Mouse (Mus musculus) embryo, embryonic 10 days (tissue): Measurements from ENCODE around the gene Wdr81.
"Not testable (repeated sequence)": the region's sequence is repeated elsewhere in the genome, so short reads cannot be mapped to it uniquely, and the experiment has no call there.

Source experiments
- DNase-seq: peaks from one replicate; pipeline ENCODE4 v3.0.0-alpha.2; 2015; ENCODE audit warnings: low spot score

Wdr81 gene

GRCm38 (mm10) chr11:75460844-75461742 is 6.6 kb upstream of the Wdr81 start, which contains the start of gene Tlcd2:
Tlcd2 (plus strand) TSS chr11:75461715.
- DNase-seq: peak; percentile 100

GRCm38 (mm10) chr11:75460103-75460843 is 5.8 kb upstream of the Wdr81 start:
- DNase-seq: peak; percentile 94

- no peak for DNase-seq
Observed at GRCm38 (mm10) chr11:75459751-75460102, 5.2 kb upstream of the Wdr81 start.

GRCm38 (mm10) chr11:75459141-75459711 is 4.7 kb upstream of the Wdr81 start:
- DNase-seq: no peak

- no peak for DNase-seq
Observed at GRCm38 (mm10) chr11:75458628-75459041, 4.1 kb upstream of the Wdr81 start.

- DNase-seq: peak; percentile 65
Observed at GRCm38 (mm10) chr11:75458169-75458568, 3.7 kb upstream of the Wdr81 start.

GRCm38 (mm10) chr11:75456440-75456871 is 1.9 kb upstream of the Wdr81 start:
- no peak for DNase-seq

GRCm38 (mm10) chr11:75455971-75456370 is 1.5 kb upstream of the Wdr81 start:
- not testable (repeated sequence) for DNase-seq

GRCm38 (mm10) chr11:75455041-75455736 is 672 bp upstream of the Wdr81 start:
- DNase-seq: no peak

GRCm38 (mm10) chr11:75452812-75453557 is 1.5 kb downstream of the Wdr81 start:
- DNase-seq: no peak

- no peak for DNase-seq
Observed at GRCm38 (mm10) chr11:75452081-75452480, 2.4 kb downstream of the Wdr81 start.

- DNase-seq: no peak
Observed at GRCm38 (mm10) chr11:75450936-75451335, 3.6 kb downstream of the Wdr81 start.

GRCm38 (mm10) chr11:75450304-75450908 is 4.1 kb downstream of the Wdr81 start:
- DNase-seq: no peak

GRCm38 (mm10) chr11:75449695-75450094 is 4.8 kb downstream of the Wdr81 start:
- no peak for DNase-seq

- no peak for DNase-seq
Observed at GRCm38 (mm10) chr11:75448575-75448974, 5.9 kb downstream of the Wdr81 start.

GRCm38 (mm10) chr11:75443711-75444110 is 10.8 kb downstream of the Wdr81 start:
- peak; percentile 55 for DNase-seq

GRCm38 (mm10) chr11:75441601-75442000 is 12.9 kb downstream of the Wdr81 start:
- no peak for DNase-seq

- DNase-seq: no peak
Observed at GRCm38 (mm10) chr11:75441034-75441433, 13.5 kb downstream of the Wdr81 start.

GRCm38 (mm10) chr11:75439951-75440350 is 14.6 kb downstream of the Wdr81 start:
- DNase-seq: no peak

GRCm38 (mm10) chr11:75439363-75439762 is 15.2 kb downstream of the Wdr81 start, which contains the start of gene Serpinf2:
Serpinf2 (minus strand) TSS chr11:75439591.
- no peak for DNase-seq

GRCm38 (mm10) chr11:75438804-75439203 is 15.7 kb downstream of the Wdr81 start:
- DNase-seq: no peak
